ENCODE assay signal across 8 mouse cellular contexts in genomic region chr13:32338513-32339365, GRCm38 (mm10). TPM values are rescaled to one million over a fixed set of nuclear protein-coding genes. Genes with fewer than 3 reads are reported as not detected.
DNase-seq lines count a peak whose midpoint lies in the region; ATAC-seq lines count a peak whose summit lies in the region.

TSS of gene Gmds (minus strand) at chr13:32338740.

- ATAC-seq in erythroid progenitor cell, adult 5-6 weeks (replicated peaks; ENCODE audit: low FRiP score, poor library complexity, severe bottlenecking), result peak; percentile 87
- ATAC-seq in heart, embryonic 13.5 days (ENCODE audit: extremely low read depth, insufficient number of reproducible peaks, low FRiP score, low TSS enrichment), result peak; percentile 96
- peak; percentile 99 for ATAC-seq in liver, embryonic 12.5 days
- ATAC-seq in stomach, embryonic 15.5 days (ENCODE audit: insufficient read depth, low FRiP score, low read depth), result peak; percentile 99

- peaks cover 16% of the 10 kb centered on the region for H3K4me1 ChIP-seq in heart, embryonic 13.5 days
- H3K4me1 ChIP-seq in liver, embryonic 12.5 days, result peaks cover 14% of the 10 kb centered on the region
- H3K4me1 ChIP-seq in stomach, embryonic 15.5 days, result no peaks in the 10 kb centered on the region

- peaks cover 7% of the 10 kb centered on the region for H3K36me3 ChIP-seq in heart, embryonic 13.5 days
- H3K36me3 ChIP-seq in liver, embryonic 12.5 days, result no peaks in the 10 kb centered on the region
- H3K36me3 ChIP-seq in stomach, embryonic 15.5 days, result no peaks in the 10 kb centered on the region

- H3K27ac ChIP-seq in heart, embryonic 13.5 days (replicated peaks), result peak within 1 kb of the TSS; percentile 72
- H3K27ac ChIP-seq in liver, embryonic 12.5 days, result peak within 1 kb of the TSS; percentile 27
- peak within 1 kb of the TSS; percentile 69 for H3K27ac ChIP-seq in stomach, embryonic 15.5 days

- WGBS in heart, embryonic 13.5 days, result 5% methylated on average over 45 of the region's 55 CpGs
- 2% methylated on average over 54 of the region's 55 CpGs for WGBS in liver, embryonic 12.5 days (ENCODE audit: insufficient replicate concordance)
- WGBS in stomach, embryonic 15.5 days, result 2% methylated on average over 54 of the region's 55 CpGs

- DNase-seq in CD4-positive helper T cell, adult 2 months (ENCODE audit: low read depth, low spot score), result peak; percentile 95
- DNase-seq in brain, embryonic 18.5 days (ENCODE audit: low read depth, low spot score), result peak; percentile 83
- peak; percentile 97 for DNase-seq in kidney, postnatal 10 days
- DNase-seq in natural killer cell, adult 2 months (ENCODE audit: low spot score in 2 of 2), result peak; percentile 81 to 87

- H3K4me2 ChIP-seq in heart, embryonic 13.5 days, result peak within 1 kb of the TSS; percentile 98
- peak within 1 kb of the TSS; percentile 97 for H3K4me2 ChIP-seq in liver, embryonic 12.5 days
- H3K4me2 ChIP-seq in stomach, embryonic 15.5 days, result peak within 1 kb of the TSS; percentile 71

- 0 out of 2 replicates have a peak, but pooled peaks cover 3% of the 10 kb centered on the region for H3K9me3 ChIP-seq in heart, embryonic 13.5 days
- H3K9me3 ChIP-seq in liver, embryonic 12.5 days (replicated peaks), result no peaks in the 10 kb centered on the region
- H3K9me3 ChIP-seq in stomach, embryonic 15.5 days, result no peaks in the 10 kb centered on the region

- H3K9ac ChIP-seq in heart, embryonic 13.5 days, result peak within 1 kb of the TSS; percentile 91
- peak within 1 kb of the TSS; percentile 82 for H3K9ac ChIP-seq in liver, embryonic 12.5 days
- peak within 1 kb of the TSS; percentile 51 for H3K9ac ChIP-seq in stomach, embryonic 15.5 days

- peak within 1 kb of the TSS; percentile 80 for H3K4me3 ChIP-seq in heart, embryonic 13.5 days
- H3K4me3 ChIP-seq in liver, embryonic 12.5 days, result peak within 1 kb of the TSS; percentile 70
- H3K4me3 ChIP-seq in stomach, embryonic 15.5 days (replicated peaks), result peak within 1 kb of the TSS; percentile 68

- no peaks in the 10 kb centered on the region for H3K27me3 ChIP-seq in heart, embryonic 13.5 days (replicated peaks)
- no peaks in the 10 kb centered on the region for H3K27me3 ChIP-seq in liver, embryonic 12.5 days (replicated peaks)
- no peaks in the 10 kb centered on the region for H3K27me3 ChIP-seq in stomach, embryonic 15.5 days (replicated peaks)

RNA-seq across cellular contexts. Expression of gene Gmds, which starts in this region (rescaled TPM):
- total RNA-seq in erythroid progenitor cell, adult 5-6 weeks (2015; ENCODE audit: low replicate concordance), result 4.6 TPM in 1 of 2 replicates, not detected in the other
- total RNA-seq in erythroid progenitor cell, adult 5-6 weeks (2017; ENCODE audit: low replicate concordance), result 4.1 and 4.3 TPM in 2 replicates
- 24.7 and 26.0 TPM in 2 replicates for polyA plus RNA-seq in heart, embryonic 13.5 days (2015; fragmentation: Nextera tagmentation; extraction: Ambion mirVana)
- polyA plus RNA-seq in liver, embryonic 12.5 days (2016; fragmentation: Nextera tagmentation; extraction: Ambion mirVana), result 12.2 and 14.6 TPM in 2 replicates
- 75.2 and 83.2 TPM in 2 replicates for polyA plus RNA-seq in stomach, embryonic 15.5 days (2015; fragmentation: Nextera tagmentation; extraction: Ambion mirVana)

Comparison
In these comparisons a context has a peak if more than half of its experiments do, and no peak if none do; other contexts are left out.
1. Peak in every context shown above with its lines: DNase-seq, ATAC-seq, H3K4me3 ChIP-seq and H3K27ac ChIP-seq.